Mouse (Mus musculus) B cell, adult 62 days (primary cell): ENCODE data around the gene Fam83g. TPM values are rescaled to one million over a fixed set of nuclear protein-coding genes. Genes with fewer than 3 reads are reported as not detected.

Experiments
- total RNA-seq: library from RNA; stranded (reverse); gene quantifications from 4 replicates; pipeline ENCODE4 v1.2.4, GENCODE M21; 2023

Fam83g gene
- total RNA-seq = 4.9 to 6.7 TPM (median 5.9 TPM) in 4 replicates

DNA sequence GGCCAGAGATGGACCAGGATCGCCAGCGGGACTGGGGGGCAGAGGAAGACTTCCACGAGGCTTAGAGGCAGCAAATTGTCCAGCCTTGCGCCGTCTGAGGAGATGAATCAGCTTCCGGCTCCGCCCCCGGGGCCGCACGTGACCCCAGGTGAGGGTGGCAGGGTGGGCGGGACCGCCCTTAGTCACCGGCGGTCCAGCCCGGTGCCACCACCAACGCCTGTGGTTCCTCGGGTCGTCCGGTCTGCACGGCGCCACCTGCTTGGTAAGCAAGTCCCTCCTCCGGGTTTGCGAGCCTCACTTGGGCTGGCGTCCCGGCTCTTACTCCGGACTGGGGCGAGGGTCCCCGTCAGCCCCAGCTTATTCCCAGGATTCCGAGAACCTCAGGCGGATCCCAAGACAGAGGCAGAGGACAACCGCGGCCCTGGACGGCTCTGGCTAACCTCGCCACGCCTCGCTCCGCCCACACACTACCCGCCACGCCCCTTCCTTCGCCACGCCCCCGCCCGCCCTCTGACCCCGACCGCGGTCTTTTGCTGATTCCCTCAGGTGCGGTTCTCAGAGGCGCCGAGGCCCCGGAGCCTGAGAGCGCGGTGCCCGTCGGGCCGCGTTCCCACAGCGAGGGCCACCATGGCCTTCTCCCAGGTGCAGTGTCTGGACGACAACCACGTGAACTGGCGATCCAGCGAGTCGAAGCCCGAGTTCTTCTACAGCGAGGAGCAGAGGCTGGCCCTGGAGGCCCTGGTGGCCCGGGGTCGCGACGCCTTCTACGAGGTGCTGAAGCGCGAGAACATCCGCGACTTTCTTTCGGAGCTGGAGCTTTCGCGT lies at the start of gene Fam83g:
Gene Fam83g (plus strand): TSS at position 185 of the 825 bp plus-strand sequence.

DNA sequence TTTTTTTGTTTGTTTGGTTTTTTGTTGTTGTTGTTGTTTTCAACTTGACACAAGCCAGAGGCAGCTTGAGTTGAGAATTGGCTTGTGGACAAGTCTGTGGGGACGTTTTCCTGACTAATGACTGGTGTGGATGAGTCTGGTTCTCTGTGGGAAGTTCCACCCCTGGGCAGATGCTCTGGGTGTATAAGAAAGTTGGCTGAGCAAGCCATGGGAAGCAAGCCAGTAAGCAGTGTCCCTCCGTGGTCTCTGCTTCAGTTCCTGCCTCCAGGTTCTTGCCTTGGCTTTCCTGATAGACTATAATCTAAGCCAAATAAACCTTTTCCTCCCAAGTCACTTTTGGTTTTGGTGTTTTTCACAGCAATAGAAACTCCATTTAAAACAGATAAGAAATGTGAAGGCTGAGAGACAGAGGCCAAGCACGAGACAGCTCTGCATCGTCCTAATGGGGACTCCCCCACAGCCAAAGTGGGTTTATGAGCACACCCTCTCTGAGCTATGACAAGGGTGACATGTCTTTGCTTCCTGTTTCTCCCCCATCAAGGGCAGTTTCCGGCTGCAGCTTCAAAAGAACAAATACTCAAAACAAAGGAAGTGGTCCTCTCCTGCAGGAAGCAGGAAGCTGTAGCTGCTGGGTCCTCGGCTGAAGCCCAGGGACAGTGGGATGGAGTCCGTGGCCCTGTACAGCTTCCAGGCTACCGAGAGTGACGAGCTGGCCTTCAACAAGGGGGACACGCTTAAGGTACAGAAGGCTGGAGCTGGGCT lies 31.0 kb upstream of the Fam83g start, which contains the start of gene Grap:
Gene Grap (plus strand): TSS at position 580 of the 762 bp plus-strand sequence.

DNA sequence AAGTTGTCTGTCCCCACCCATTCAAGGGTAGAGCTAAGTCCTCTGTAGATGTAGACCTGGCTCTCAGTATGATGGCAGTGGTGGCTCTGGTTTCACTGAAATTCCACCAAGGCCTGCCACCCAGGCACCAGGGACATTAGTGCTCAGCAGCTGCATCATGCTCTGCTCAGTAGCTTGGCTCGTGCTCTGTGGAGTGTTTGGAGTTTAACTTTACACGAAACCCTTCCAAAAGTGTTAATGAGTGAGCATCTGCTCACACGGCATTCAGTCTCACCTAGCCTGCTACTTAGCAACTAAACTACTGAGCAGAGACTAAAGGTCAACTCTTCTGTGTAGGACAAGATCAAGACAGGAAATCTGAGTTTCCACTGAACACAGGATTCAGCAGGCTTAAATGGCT lies 36.7 kb downstream of the Fam83g start, which contains the start of gene Slc5a10:
Gene Slc5a10 (minus strand): TSS at position 191 of the 400 bp plus-strand sequence.

Other genes with a start within 250 kb of the Fam83g start
- not detected in 4 replicates for gene Rnf112, start 230.0 kb upstream of the Fam83g start, total RNA-seq
- gene Mfap4, start 198.7 kb upstream of the Fam83g start, total RNA-seq = not detected in 4 replicates
- 23.7 to 33.0 TPM (median 27.9 TPM) in 4 replicates for gene Mapk7, start 189.7 kb upstream of the Fam83g start, total RNA-seq
- 3.1 TPM in 1 of 4 replicates, not detected in the others for gene B9d1, start 178.9 kb upstream of the Fam83g start, total RNA-seq
- gene Epn2, start 104.4 kb upstream of the Fam83g start, total RNA-seq = 5.0 to 7.7 TPM (median 7.1 TPM) in 4 replicates
- 247 to 260 TPM (median 255 TPM) in 4 replicates for gene Grap, start 30.8 kb upstream of the Fam83g start, total RNA-seq
- not detected in 4 replicates for gene Slc5a10, start 36.7 kb downstream of the Fam83g start, total RNA-seq
- gene Prpsap2, start 78.0 kb downstream of the Fam83g start, total RNA-seq = 46.0 to 56.4 TPM (median 50.7 TPM) in 4 replicates
- 27.4 to 32.7 TPM (median 30.1 TPM) in 4 replicates for gene Ulk2, start 171.0 kb downstream of the Fam83g start, total RNA-seq
- gene Akap10, start 246.2 kb downstream of the Fam83g start, total RNA-seq = 49.9 to 59.4 TPM (median 57.7 TPM) in 4 replicates